16 mouse cellular contexts compared by ENCODE assay signal in genomic region chr5:135905320-135906225, GRCm38 (mm10). TPM values are rescaled to one million over a fixed set of nuclear protein-coding genes. Genes with fewer than 3 reads are reported as not detected.
DNase-seq lines count a peak whose midpoint lies in the region; ATAC-seq lines count a peak whose summit lies in the region.
"Had no signal": no experiment of that assay in that cellular context is flagged by ENCODE, and none has a peak within 500 bp of the region (broad histone marks: within the 10 kb centered on the region; RNA-seq: fewer than 3 reads in every experiment).

No protein-coding gene starts in this region.

- H3K9me3 ChIP-seq in heart, embryonic 10.5 days = no peaks in the 10 kb centered on the region
- no peaks in the 10 kb centered on the region for H3K9me3 ChIP-seq in limb, embryonic 13.5 days
- H3K9me3 ChIP-seq in limb, embryonic 10.5 days (replicated peaks) = no peaks in the 10 kb centered on the region
- no peaks in the 10 kb centered on the region for H3K9me3 ChIP-seq in forebrain, embryonic 11.5 days (ENCODE audit: control insufficient read depth, low read length)
- H3K9me3 ChIP-seq: embryonic facial prominence, embryonic 12.5 days had no signal

- ATAC-seq in limb, embryonic 13.5 days (ENCODE audit: low FRiP score, low read depth) = no peak
- ATAC-seq in granulocyte monocyte progenitor cell, adult 5-6 weeks (replicated peaks; ENCODE audit: poor library complexity, severe bottlenecking) = peak; percentile 63
- no peak for ATAC-seq in forebrain, embryonic 11.5 days (replicated peaks; ENCODE audit: low FRiP score)
- ATAC-seq: forebrain, embryonic 16.5 days had no signal

- peak overlapping the region; percentile 4; the same call in 1 of the 2 replicates for H3K27ac ChIP-seq in heart, embryonic 10.5 days
- H3K27ac ChIP-seq in limb, embryonic 13.5 days = peak overlapping the region; percentile 6; the same call in 1 of the 2 replicates
- no peak overlapping the region for H3K27ac ChIP-seq in limb, embryonic 10.5 days
- H3K27ac ChIP-seq in forebrain, embryonic 11.5 days (ENCODE audit: low read depth, low read length) = no peak overlapping the region
- H3K27ac ChIP-seq: stomach, postnatal 0 days had no signal

- peaks cover 39% of the 10 kb centered on the region for H3K36me3 ChIP-seq in heart, embryonic 10.5 days
- peaks cover 42% of the 10 kb centered on the region for H3K36me3 ChIP-seq in limb, embryonic 13.5 days
- H3K36me3 ChIP-seq in limb, embryonic 10.5 days = peaks cover 55% of the 10 kb centered on the region
- peaks cover 5% of the 10 kb centered on the region; the same call in 1 of the 2 replicates for H3K36me3 ChIP-seq in forebrain, embryonic 11.5 days (ENCODE audit: control insufficient read depth, insufficient read depth, low read length)

- no peak overlapping the region for H3K4me2 ChIP-seq in limb, embryonic 13.5 days (replicated peaks)
- H3K4me2 ChIP-seq in forebrain, embryonic 11.5 days (ENCODE audit: low read depth, low read length, severe bottlenecking) = no peak overlapping the region
- H3K4me2 ChIP-seq: embryonic facial prominence, embryonic 12.5 days had no signal

- no peak overlapping the region for H3K4me3 ChIP-seq in heart, embryonic 10.5 days
- no peak overlapping the region for H3K4me3 ChIP-seq in limb, embryonic 13.5 days
- H3K4me3 ChIP-seq in limb, embryonic 10.5 days = no peak overlapping the region
- no peak overlapping the region for H3K4me3 ChIP-seq in forebrain, embryonic 11.5 days (ENCODE audit: low read depth, low read length)
- H3K4me3 ChIP-seq: embryonic facial prominence, embryonic 12.5 days had no signal

- no peak for DNase-seq in heart, embryonic 10.5 days (ENCODE audit: low spot score)
- no peak for DNase-seq in heart, adult 18-20 months
- no peak for DNase-seq in limb, embryonic 10.5 days (ENCODE audit: low spot score)
- peak; percentile 39 for DNase-seq in NIH3T3 (ENCODE audit: low read depth)
- no peak for DNase-seq in forebrain, embryonic 11.5 days (ENCODE audit: low spot score)
- no peak for DNase-seq in right cerebral cortex, postnatal 4 days
- DNase-seq: cerebellum, adult 9-11 months; gastrocnemius, postnatal 36 days; kidney, postnatal 10 days; layer of hippocampus, postnatal 36 days; thymus, postnatal 36 days had no signal

- WGBS in heart, embryonic 10.5 days = 56% methylated on average over 8 of the region's 8 CpGs
- WGBS in limb, embryonic 13.5 days = 62% methylated on average over 8 of the region's 8 CpGs
- WGBS in limb, embryonic 10.5 days = 72% methylated on average over 8 of the region's 8 CpGs
- 76% methylated on average over 8 of the region's 8 CpGs for WGBS in forebrain, embryonic 11.5 days

- H3K27me3 ChIP-seq in heart, embryonic 10.5 days (ENCODE audit: insufficient read depth, poor library complexity, severe bottlenecking) = no peaks in the 10 kb centered on the region
- H3K27me3 ChIP-seq in limb, embryonic 13.5 days = no peaks in the 10 kb centered on the region
- no peaks in the 10 kb centered on the region for H3K27me3 ChIP-seq in limb, embryonic 10.5 days (ENCODE audit: low read depth, poor library complexity, severe bottlenecking)
- no peaks in the 10 kb centered on the region for H3K27me3 ChIP-seq in forebrain, embryonic 11.5 days (ENCODE audit: control insufficient read depth, insufficient read depth, low read length)
- H3K27me3 ChIP-seq: embryonic facial prominence, embryonic 12.5 days had no signal

- H3K4me1 ChIP-seq in heart, embryonic 10.5 days = peaks cover 47% of the 10 kb centered on the region
- peaks cover 16% of the 10 kb centered on the region; the same call in 1 of the 2 replicates for H3K4me1 ChIP-seq in limb, embryonic 13.5 days
- H3K4me1 ChIP-seq in limb, embryonic 10.5 days = peaks cover 6% of the 10 kb centered on the region
- H3K4me1 ChIP-seq in forebrain, embryonic 11.5 days (replicated peaks; ENCODE audit: control insufficient read depth, insufficient read depth, low read length) = no peaks in the 10 kb centered on the region

- H3K9ac ChIP-seq in limb, embryonic 13.5 days = no peak overlapping the region
- H3K9ac ChIP-seq in forebrain, embryonic 11.5 days (ENCODE audit: low read length) = no peak overlapping the region
- H3K9ac ChIP-seq: embryonic facial prominence, embryonic 12.5 days had no signal

RNA-seq across cellular contexts. Expression of gene Hspb1, which starts 17.9 kb away (rescaled TPM):
- polyA plus RNA-seq in heart, embryonic 10.5 days (2016; fragmentation: Nextera tagmentation; extraction: Ambion mirVana) = 655 and 948 TPM in 2 replicates
- 100 to 1,000 TPM; 501 to 698 TPM for total RNA-seq in heart, adult 18-20 months (2021)
- 134 and 150 TPM in 2 replicates for polyA plus RNA-seq in limb, embryonic 13.5 days (2015; fragmentation: Nextera tagmentation; extraction: Ambion mirVana)
- polyA plus RNA-seq in limb, embryonic 10.5 days (2016; fragmentation: Nextera tagmentation; extraction: Ambion mirVana) = 34.0 and 34.8 TPM in 2 replicates
- total RNA-seq in granulocyte monocyte progenitor cell, adult 5-6 weeks (2014; fragmentation: Nextera tagmentation) = not detected in 2 replicates
- not detected in 2 replicates for total RNA-seq in granulocyte monocyte progenitor cell, adult 5-6 weeks (2017)
- polyA plus RNA-seq in forebrain, embryonic 11.5 days (2014; fragmentation: Nextera tagmentation; extraction: Ambion mirVana) = 11.4 and 11.8 TPM in 2 replicates

RNA-seq across cellular contexts. Expression of gene Ywhag, which starts 28.8 kb away (rescaled TPM):
- 202 and 227 TPM in 2 replicates for polyA plus RNA-seq in heart, embryonic 10.5 days (2016; fragmentation: Nextera tagmentation; extraction: Ambion mirVana)
- total RNA-seq in heart, adult 18-20 months (2021) = 100 to 1,000 TPM; 285 to 287 TPM
- 155 and 168 TPM in 2 replicates for polyA plus RNA-seq in limb, embryonic 13.5 days (2015; fragmentation: Nextera tagmentation; extraction: Ambion mirVana)
- polyA plus RNA-seq in limb, embryonic 10.5 days (2016; fragmentation: Nextera tagmentation; extraction: Ambion mirVana) = 197 and 203 TPM in 2 replicates
- 97.2 and 120 TPM in 2 replicates for total RNA-seq in granulocyte monocyte progenitor cell, adult 5-6 weeks (2014; fragmentation: Nextera tagmentation)
- 92.2 and 107 TPM in 2 replicates for total RNA-seq in granulocyte monocyte progenitor cell, adult 5-6 weeks (2017)
- polyA plus RNA-seq in forebrain, embryonic 11.5 days (2014; fragmentation: Nextera tagmentation; extraction: Ambion mirVana) = 147 and 161 TPM in 2 replicates

Comparison
In these comparisons a context has a peak if more than half of its experiments do, and no peak if none do; other contexts are left out.
1. H3K27ac ChIP-seq: peak in heart, embryonic 10.5 days (single experiment) and limb, embryonic 13.5 days (single experiment); none in limb, embryonic 10.5 days (single experiment) and forebrain, embryonic 11.5 days (single experiment).